Mouse (Mus musculus) liver, embryonic 14.5 days (tissue): ENCODE measurements around the gene Ttll3. TPM values are rescaled to one million over a fixed set of nuclear protein-coding genes. Genes with fewer than 3 reads are reported as not detected.

Source experiments
- ATAC-seq: fragments of 200-750 bp; cut with Nextera tagmentation; 2 replicates; pipeline ENCODE4 v1.8.0; 2017; ENCODE audit warnings: moderate number of reproducible peaks, mild to moderate bottlenecking, moderate library complexity; ENCODE audit not compliant: insufficient read depth
- DNase-seq, 3 experiments: peaks; one replicate each; pipeline ENCODE4 v3.0.0-alpha.2; 2012 to 2013; ENCODE audit warnings: low read depth in 3 of 3, low spot score in 3 of 3
- H3K27ac ChIP-seq: fragments of 300-500 bp; sonication (generic); 2 replicates; pipeline ENCODE4 v1.5.1; 2014; ENCODE audit warnings: moderate library complexity, mild to moderate bottlenecking, control low read depth, inconsistent platforms
- H3K27me3 ChIP-seq: fragments of 300-500 bp; sonication (generic); 2 replicates; pipeline ENCODE4 v1.6.1; 2014; ENCODE audit warnings: mild to moderate bottlenecking, low read length, moderate library complexity; ENCODE audit not compliant: control insufficient read depth, insufficient read depth
- H3K36me3 ChIP-seq: fragments of 300-500 bp; sonication (generic); replicated peaks from 2 replicates; pipeline ENCODE4 v1.6.1; 2014; ENCODE audit warnings: low read depth; ENCODE audit not compliant: control insufficient read depth, insufficient read depth
- H3K4me1 ChIP-seq, 2 experiments: fragments of 200-500 bp in 1 of 2; fragments of 300-500 bp in 1 of 2; sonication (generic) in 1 of 2; replicated peaks; 2 replicates each; pipeline ENCODE4 v1.6.1; 2012 to 2014; ENCODE audit warnings: antibody characterized with exemption in 1 of 2, inconsistent platforms in 1 of 2, low read length in 1 of 2; ENCODE audit not compliant: control insufficient read depth in 2 of 2, insufficient read depth in 2 of 2
- H3K4me2 ChIP-seq: fragments of 300-500 bp; sonication (generic); 2 replicates; pipeline ENCODE4 v1.6.1; 2014; ENCODE audit warnings: low read depth, mild to moderate bottlenecking, control low read depth, moderate library complexity
- H3K4me3 ChIP-seq, 2 experiments: fragments of 200-500 bp in 1 of 2; fragments of 300-500 bp in 1 of 2; sonication (generic) in 1 of 2; 2 replicates each; pipeline ENCODE4 v1.5.1; 2012 to 2014; ENCODE audit warnings: low read depth in 2 of 2, low read length in 2 of 2, mild to moderate bottlenecking in 2 of 2, control low read depth in 1 of 2, inconsistent platforms in 1 of 2, moderate library complexity in 1 of 2; ENCODE audit not compliant: insufficient read depth in 1 of 2
- H3K9ac ChIP-seq: fragments of 300-500 bp; sonication (generic); replicated peaks from 2 replicates; pipeline ENCODE4 v1.6.1; 2014; ENCODE audit warnings: mild to moderate bottlenecking, control low read depth, moderate library complexity
- H3K9me3 ChIP-seq: fragments of 300-500 bp; sonication (generic); 2 replicates; pipeline ENCODE4 v1.6.1; 2016; ENCODE audit warnings: low read length, mixed read lengths; ENCODE audit not compliant: control insufficient read depth
- CTCF ChIP-seq: IDR thresholded peaks from 2 replicates; pipeline ENCODE4 v1.5.1; 2016; ENCODE audit warnings: antibody characterized with exemption, low read depth, control low read depth
- EP300 ChIP-seq: IDR thresholded peaks from 2 replicates; pipeline ENCODE4 v1.6.1; 2016; ENCODE audit warnings: antibody characterized with exemption, low read depth
- whole genome bisulfite sequencing: fragments of 180-500 bp; shearing (Covaris S2); extraction: QIAGEN DNeasy Blood & Tissue Kit; methylation state at CpG from one replicate; pipeline ENCODE4 v1.1.7; 2014; ENCODE audit not compliant: insufficient replicate concordance; 5-methylcytosine and 5-hydroxymethylcytosine counted together
- polyA plus RNA-seq, 2 experiments: library from polyadenylated mRNA; depleted of rRNA in 1 of 2; stranded (reverse) in 1 of 2; unstranded in 1 of 2; fragments of >200 nt; fragmentation: Nextera tagmentation in 1 of 2; extraction: Ambion mirVana in 1 of 2; gene quantifications; 2 replicates each; pipeline versions ENCODE4 v1.2.1 to v1.2.3; 2012 to 2014

Ttll3 gene
- polyA plus RNA-seq, 2 experiments, result 0.41 to 1.6 TPM

- H3K9me3 ChIP-seq, result no peaks in the 10 kb centered on the region
- no peak for TF ChIP-seq CTCF
- TF ChIP-seq EP300, result no peak
- H3K4me2 ChIP-seq, result no peak overlapping the region
- peaks cover 0 to 11% of the 10 kb centered on the region in 2 experiments; a peak in 2 of 4 replicates for H3K4me1 ChIP-seq
- H3K27me3 ChIP-seq, result no peaks in the 10 kb centered on the region
- H3K36me3 ChIP-seq, result no peaks in the 10 kb centered on the region
- 58% methylated on average over 4 of the region's 4 CpGs for WGBS
- ATAC-seq (no peak), DNase-seq (no peak)
- no peak overlapping the region for H3K9ac ChIP-seq
- H3K27ac ChIP-seq, result no peak overlapping the region
- H3K4me3 ChIP-seq, result no peak overlapping the region
Measured at GRCm38 (mm10) chr6:113346897-113347296, 42.2 kb upstream of the Ttll3 start.

- Histone ChIP-seq H3K4me3 (no peak overlapping the region), H3K9ac (no peak overlapping the region), H3K27me3 (no peaks in the 10 kb centered on the region), H3K9me3 (no peaks in the 10 kb centered on the region), H3K4me2 (no peak overlapping the region), H3K36me3 (no peaks in the 10 kb centered on the region), H3K4me1 (no peaks in the 10 kb centered on the region; a peak in 1 of 4 replicates), H3K27ac (no peak overlapping the region)
- ATAC-seq (no peak), DNase-seq (no peak)
- TF ChIP-seq EP300, result no peak
- TF ChIP-seq CTCF, result no peak
Measured at GRCm38 (mm10) chr6:113350538-113350937, 38.5 kb upstream of the Ttll3 start.

GRCm38 (mm10) chr6:113351161-113351560 is 37.9 kb upstream of the Ttll3 start:
- no peaks in the 10 kb centered on the region for H3K9me3 ChIP-seq
- H3K4me1 ChIP-seq, result no peaks in the 10 kb centered on the region; a peak in 1 of 4 replicates
- no peaks in the 10 kb centered on the region for H3K27me3 ChIP-seq
- no peak overlapping the region for H3K4me3 ChIP-seq
- WGBS, result 69% methylated on average over 1 of the region's 1 CpGs
- no peak overlapping the region for H3K4me2 ChIP-seq
- TF ChIP-seq EP300 (no peak), CTCF (no peak)
- ATAC-seq (no peak), DNase-seq (no peak)
- no peaks in the 10 kb centered on the region for H3K36me3 ChIP-seq
- no peak overlapping the region for H3K27ac ChIP-seq
- no peak overlapping the region for H3K9ac ChIP-seq

- ATAC-seq (no peak), DNase-seq (no peak)
- H3K27me3 ChIP-seq, result no peaks in the 10 kb centered on the region
- no peak overlapping the region for H3K4me2 ChIP-seq
- no peaks in the 10 kb centered on the region for H3K9me3 ChIP-seq
- H3K9ac ChIP-seq, result no peak overlapping the region
- TF ChIP-seq CTCF, result no peak
- no peak for TF ChIP-seq EP300
- 26% methylated on average over 10 of the region's 10 CpGs for WGBS
- H3K27ac ChIP-seq, result no peak overlapping the region
- no peaks in the 10 kb centered on the region for H3K36me3 ChIP-seq
- no peak overlapping the region for H3K4me3 ChIP-seq
- no peaks in the 10 kb centered on the region; a peak in 1 of 4 replicates for H3K4me1 ChIP-seq
Measured at GRCm38 (mm10) chr6:113351653-113352052, 37.4 kb upstream of the Ttll3 start.

- no peak overlapping the region for H3K9ac ChIP-seq
- H3K27me3 ChIP-seq, result no peaks in the 10 kb centered on the region
- H3K4me2 ChIP-seq, result no peak overlapping the region
- TF ChIP-seq EP300, result no peak
- TF ChIP-seq CTCF, result no peak
- H3K4me3 ChIP-seq, result no peak overlapping the region
- 62% methylated on average over 3 of the region's 3 CpGs for WGBS
- DNase-seq (no peak), ATAC-seq (no peak)
- no peak overlapping the region for H3K27ac ChIP-seq
- H3K4me1 ChIP-seq, result no peaks in the 10 kb centered on the region; a peak in 1 of 4 replicates
- H3K36me3 ChIP-seq, result no peaks in the 10 kb centered on the region
- no peaks in the 10 kb centered on the region for H3K9me3 ChIP-seq
Measured at GRCm38 (mm10) chr6:113352820-113353219, 36.2 kb upstream of the Ttll3 start.
